Mouse (Mus musculus) midbrain, embryonic 14.5 days (tissue): ENCODE results near the gene Ctf1. TPM values are rescaled to one million over a fixed set of nuclear protein-coding genes. Genes with fewer than 3 reads are reported as not detected.

ENCODE experiments used
- ATAC-seq: fragments of 200-750 bp; cut with Nextera tagmentation; 2 replicates; pipeline ENCODE4 v1.8.0; 2017; ENCODE audit warnings: moderate number of reproducible peaks, moderate library complexity; ENCODE audit not compliant: low FRiP score, low TSS enrichment
- DNase-seq: peaks from one replicate; pipeline ENCODE4 v3.0.0-alpha.2; 2015
- H3K27ac ChIP-seq: fragments of 300-500 bp; sonication (generic); replicated peaks from 2 replicates; pipeline ENCODE4 v1.5.1; 2014; ENCODE audit warnings: mild to moderate bottlenecking, low read depth, low read length, moderate library complexity
- H3K27me3 ChIP-seq: fragments of 300-500 bp; sonication (generic); 2 replicates; pipeline ENCODE4 v1.6.1; 2014; ENCODE audit warnings: low read length, control low read depth, mixed read lengths; ENCODE audit not compliant: control insufficient read depth, insufficient read depth
- H3K36me3 ChIP-seq: fragments of 300-500 bp; sonication (generic); 2 replicates; pipeline ENCODE4 v1.6.1; 2014; ENCODE audit warnings: low read length, control low read depth; ENCODE audit not compliant: control insufficient read depth, insufficient read depth
- H3K4me1 ChIP-seq: fragments of 300-500 bp; sonication (generic); 2 replicates; pipeline ENCODE4 v1.6.1; 2014; ENCODE audit warnings: mild to moderate bottlenecking, antibody characterized with exemption, low read length, control low read depth; ENCODE audit not compliant: control insufficient read depth, insufficient read depth
- H3K4me2 ChIP-seq: fragments of 300-500 bp; sonication (generic); 2 replicates; pipeline ENCODE4 v1.6.1; 2014; ENCODE audit warnings: mild to moderate bottlenecking, low read length, moderate library complexity
- H3K4me3 ChIP-seq: fragments of 300-500 bp; sonication (generic); replicated peaks from 2 replicates; pipeline ENCODE4 v1.5.1; 2014; ENCODE audit warnings: low read depth, low read length
- H3K9ac ChIP-seq: fragments of 300-500 bp; sonication (generic); replicated peaks from 2 replicates; pipeline ENCODE4 v1.6.1; 2014; ENCODE audit warnings: mild to moderate bottlenecking, low read length, moderate library complexity
- H3K9me3 ChIP-seq: fragments of 300-500 bp; sonication (generic); 2 replicates; pipeline ENCODE4 v1.6.1; 2016; ENCODE audit warnings: low read length, control low read depth, mixed read lengths; ENCODE audit not compliant: control insufficient read depth
- whole genome bisulfite sequencing: fragments of 180-500 bp; shearing (Covaris S2); extraction: QIAGEN DNeasy Blood & Tissue Kit; methylation state at CpG from one replicate; pipeline ENCODE4 v1.1.7; 2014; 5-methylcytosine and 5-hydroxymethylcytosine counted together
- polyA plus RNA-seq: library from polyadenylated mRNA; unstranded; fragments of >200 nt; fragmentation: Nextera tagmentation; extraction: Ambion mirVana; gene quantifications from 2 replicates; pipeline ENCODE4 v1.2.1, GENCODE M21; 2014

Ctf1 gene
- polyA plus RNA-seq, 1 experiment from 2014 or later: 4.3 TPM

- peaks cover 88% of the 10 kb centered on the region for H3K36me3 ChIP-seq
- DNase-seq: no peak
- H3K9me3 ChIP-seq: no peaks in the 10 kb centered on the region
- no peak overlapping the region for H3K4me3 ChIP-seq
- no peak overlapping the region for H3K4me2 ChIP-seq
- no peaks in the 10 kb centered on the region for H3K27me3 ChIP-seq
- WGBS: 97% methylated on average over 5 of the region's 5 CpGs
- ATAC-seq: no peak
- H3K9ac ChIP-seq: no peak overlapping the region
- H3K4me1 ChIP-seq: peaks cover 12% of the 10 kb centered on the region
- no peak overlapping the region for H3K27ac ChIP-seq
Observed at GRCm38 (mm10) chr7:127751619-127752018, 39.1 kb downstream of the Ctf1 start.

DNA sequence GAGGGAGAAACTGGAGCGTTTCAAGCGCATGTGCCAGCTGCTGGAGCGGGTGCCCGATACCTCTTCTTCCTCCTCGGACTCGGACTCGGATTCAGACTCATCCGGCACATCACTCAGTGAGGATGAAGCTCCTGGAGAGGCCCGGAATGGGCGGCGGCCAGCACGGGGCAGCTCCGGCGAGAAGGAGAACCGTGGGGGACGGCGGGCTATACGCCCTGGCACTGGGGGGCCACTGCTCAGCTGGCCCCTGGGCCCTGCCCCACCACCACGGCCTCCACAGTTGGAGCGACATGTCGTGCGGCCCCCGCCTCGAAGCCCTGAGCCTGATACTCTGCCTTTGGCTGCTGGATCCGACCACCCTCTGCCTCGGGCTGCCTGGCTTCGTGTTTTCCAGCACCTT is 39.5 kb downstream of the Ctf1 start:
- Histone ChIP-seq H3K4me3 (no peak overlapping the region), H3K36me3 (peaks cover 93% of the 10 kb centered on the region), H3K27ac (no peak overlapping the region), H3K27me3 (no peaks in the 10 kb centered on the region), H3K9me3 (no peaks in the 10 kb centered on the region), H3K9ac (0 out of 2 replicates have a peak overlapping the region, but pooled peaks have one; percentile 20), H3K4me2 (no peak overlapping the region), H3K4me1 (peaks cover 12% of the 10 kb centered on the region)
- WGBS: 93% methylated on average over 27 of the region's 27 CpGs
- ATAC-seq: no peak
- no peak for DNase-seq

DNA sequence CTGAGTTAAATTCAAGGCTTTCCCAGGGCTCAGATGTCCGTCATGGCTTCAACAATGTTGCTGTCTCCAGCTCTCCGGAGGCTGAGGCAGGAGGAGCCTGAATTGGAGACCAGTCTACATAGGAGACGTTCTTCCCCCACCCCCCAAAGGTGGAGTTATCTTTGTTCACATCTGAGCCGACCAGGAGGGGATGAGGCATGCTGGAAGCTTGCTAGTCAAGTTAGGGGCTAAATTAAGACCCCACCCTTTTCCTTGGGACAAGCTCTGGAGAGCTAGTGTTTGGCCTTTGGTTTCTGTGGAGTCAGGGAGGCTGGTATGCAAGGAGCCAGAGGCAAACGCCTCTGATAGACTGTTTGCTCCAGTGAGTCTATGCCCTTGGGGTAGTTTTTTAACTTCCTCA is 40.6 kb downstream of the Ctf1 start:
- no peak for DNase-seq
- peaks cover under 1% of the 10 kb centered on the region for H3K4me1 ChIP-seq
- no peaks in the 10 kb centered on the region for H3K9me3 ChIP-seq
- no peak overlapping the region for H3K27ac ChIP-seq
- no peak overlapping the region for H3K9ac ChIP-seq
- no peak overlapping the region for H3K4me2 ChIP-seq
- H3K27me3 ChIP-seq: no peaks in the 10 kb centered on the region
- 82% methylated on average over 5 of the region's 5 CpGs for WGBS
- no peak overlapping the region for H3K4me3 ChIP-seq
- no peak for ATAC-seq
- H3K36me3 ChIP-seq: peaks cover 100% of the 10 kb centered on the region

- WGBS: 91% methylated on average over 7 of the region's 7 CpGs
- Histone ChIP-seq H3K9ac (no peak overlapping the region), H3K36me3 (peaks cover 99% of the 10 kb centered on the region), H3K4me2 (no peak overlapping the region), H3K4me1 (no peaks in the 10 kb centered on the region), H3K27me3 (no peaks in the 10 kb centered on the region), H3K9me3 (no peaks in the 10 kb centered on the region), H3K27ac (no peak overlapping the region), H3K4me3 (no peak overlapping the region)
- DNase-seq (no peak), ATAC-seq (no peak)
Observed at GRCm38 (mm10) chr7:127753741-127754140, 41.2 kb downstream of the Ctf1 start.

GRCm38 (mm10) chr7:127759716-127760115 is 47.2 kb downstream of the Ctf1 start:
- DNase-seq (no peak), ATAC-seq (no peak)
- H3K4me3 ChIP-seq: no peak overlapping the region
- no peak overlapping the region for H3K4me2 ChIP-seq
- no peak overlapping the region for H3K9ac ChIP-seq
- H3K27me3 ChIP-seq: no peaks in the 10 kb centered on the region
- no peaks in the 10 kb centered on the region for H3K9me3 ChIP-seq
- no peaks in the 10 kb centered on the region for H3K4me1 ChIP-seq
- H3K36me3 ChIP-seq: peaks cover 87% of the 10 kb centered on the region
- no peak overlapping the region for H3K27ac ChIP-seq
- 91% methylated on average over 6 of the region's 6 CpGs for WGBS

- H3K27me3 ChIP-seq: no peaks in the 10 kb centered on the region
- H3K4me1 ChIP-seq: no peaks in the 10 kb centered on the region
- no peak overlapping the region for H3K4me2 ChIP-seq
- 87% methylated on average over 3 of the region's 3 CpGs for WGBS
- H3K27ac ChIP-seq: no peak overlapping the region
- H3K4me3 ChIP-seq: no peak overlapping the region
- ATAC-seq (no peak), DNase-seq (no peak)
- peaks cover 87% of the 10 kb centered on the region for H3K36me3 ChIP-seq
- no peaks in the 10 kb centered on the region for H3K9me3 ChIP-seq
- no peak overlapping the region for H3K9ac ChIP-seq
Observed at GRCm38 (mm10) chr7:127760478-127760877, 47.9 kb downstream of the Ctf1 start.

DNA sequence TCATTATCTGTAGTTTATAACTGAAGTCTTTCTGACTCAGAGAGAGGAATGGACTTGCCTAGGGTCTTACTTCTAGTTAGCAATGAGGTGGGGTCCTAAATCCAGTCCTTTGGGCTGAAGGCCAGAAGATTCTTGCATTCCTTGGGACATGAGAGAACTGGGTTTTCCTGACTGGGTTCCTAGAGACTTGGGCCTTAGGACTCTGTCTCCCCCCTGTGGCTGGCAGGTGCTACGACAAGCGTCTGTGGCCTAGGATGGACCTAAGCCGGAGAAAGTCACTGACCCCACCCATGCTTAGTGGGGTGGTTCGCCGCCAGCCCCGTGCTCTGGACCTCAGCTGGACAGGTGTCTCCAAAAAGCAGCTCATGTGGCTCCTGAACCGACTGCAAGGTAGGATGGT is 48.5 kb downstream of the Ctf1 start:
- WGBS: 40% methylated on average over 7 of the region's 7 CpGs
- peaks cover 87% of the 10 kb centered on the region for H3K36me3 ChIP-seq

DNA sequence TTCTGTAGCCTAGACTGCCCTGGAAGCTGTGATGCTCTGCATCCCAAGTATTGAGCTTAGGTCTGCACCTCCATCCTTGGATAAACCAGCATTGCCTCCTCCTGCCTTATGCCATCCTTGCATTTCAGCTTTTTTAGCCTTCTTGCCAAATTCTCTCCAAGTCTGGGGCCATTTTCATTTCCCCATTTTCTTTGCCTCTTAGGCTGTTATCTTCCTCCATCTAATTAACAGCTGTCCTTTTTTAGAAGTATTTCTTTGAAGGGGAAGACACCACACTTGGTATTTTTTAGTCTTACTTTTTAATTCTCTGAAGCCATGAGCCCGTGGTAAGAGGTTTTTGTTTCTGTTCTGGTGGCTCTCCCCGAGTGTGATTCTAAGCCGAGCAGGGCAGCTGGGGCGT is 51.1 kb downstream of the Ctf1 start:
- peaks cover 86% of the 10 kb centered on the region for H3K36me3 ChIP-seq
- H3K27ac ChIP-seq: no peak overlapping the region
- 96% methylated on average over 4 of the region's 4 CpGs for WGBS
- no peaks in the 10 kb centered on the region for H3K27me3 ChIP-seq
- peaks cover 5% of the 10 kb centered on the region; the same call in 1 of the 2 replicates for H3K4me1 ChIP-seq
- ATAC-seq (no peak), DNase-seq (no peak)
- H3K9me3 ChIP-seq: no peaks in the 10 kb centered on the region
- no peak overlapping the region for H3K9ac ChIP-seq
- no peak overlapping the region for H3K4me2 ChIP-seq
- no peak overlapping the region for H3K4me3 ChIP-seq

More for the DNA sequence above, 48.5 kb downstream of the Ctf1 start:
- H3K9ac ChIP-seq: no peak overlapping the region
- H3K9me3 ChIP-seq: no peaks in the 10 kb centered on the region
- DNase-seq (peak; percentile 78), ATAC-seq (no peak)
- H3K27ac ChIP-seq: no peak overlapping the region
- H3K4me3 ChIP-seq: no peak overlapping the region
- H3K4me1 ChIP-seq: no peaks in the 10 kb centered on the region
- no peaks in the 10 kb centered on the region for H3K27me3 ChIP-seq
- H3K4me2 ChIP-seq: no peak overlapping the region

DNA sequence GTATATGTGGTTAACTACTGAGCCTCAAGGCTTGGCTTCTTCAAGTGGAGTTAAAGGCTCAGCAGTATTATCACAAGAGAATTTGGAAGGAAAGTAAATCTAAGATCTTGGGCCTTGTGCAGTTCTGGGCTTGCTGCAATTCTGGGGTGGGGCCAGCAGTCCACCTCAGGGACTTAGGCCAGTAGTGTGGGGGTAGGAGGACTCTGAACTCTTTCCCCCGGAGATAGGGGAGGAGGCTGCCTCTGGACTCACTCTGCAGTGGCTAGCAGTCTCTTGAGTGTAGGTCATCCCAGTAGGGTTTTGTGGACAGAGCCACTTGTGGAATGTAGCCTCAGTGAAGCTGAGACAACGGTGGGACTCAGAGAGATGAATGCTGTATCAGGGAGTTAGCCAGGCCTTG is 53.2 kb downstream of the Ctf1 start:
- WGBS: 89% methylated on average over 2 of the region's 2 CpGs
- Histone ChIP-seq H3K27me3 (no peaks in the 10 kb centered on the region), H3K4me1 (peaks cover 22% of the 10 kb centered on the region), H3K4me3 (no peak overlapping the region), H3K9me3 (no peaks in the 10 kb centered on the region), H3K4me2 (no peak overlapping the region), H3K9ac (no peak overlapping the region), H3K36me3 (peaks cover 70% of the 10 kb centered on the region), H3K27ac (no peak overlapping the region)
- no peak for DNase-seq
- no peak for ATAC-seq
